Mouse (Mus musculus) frontal cortex, postnatal 14 days (tissue): ENCODE results near the gene 4930438A08Rik.

Source experiments
- DNase-seq, 2 experiments: peaks; one replicate each; pipeline ENCODE4 v3.0.0; 2022; ENCODE audit warnings: low spot score in 2 of 2

The 4930438A08Rik gene

DNA sequence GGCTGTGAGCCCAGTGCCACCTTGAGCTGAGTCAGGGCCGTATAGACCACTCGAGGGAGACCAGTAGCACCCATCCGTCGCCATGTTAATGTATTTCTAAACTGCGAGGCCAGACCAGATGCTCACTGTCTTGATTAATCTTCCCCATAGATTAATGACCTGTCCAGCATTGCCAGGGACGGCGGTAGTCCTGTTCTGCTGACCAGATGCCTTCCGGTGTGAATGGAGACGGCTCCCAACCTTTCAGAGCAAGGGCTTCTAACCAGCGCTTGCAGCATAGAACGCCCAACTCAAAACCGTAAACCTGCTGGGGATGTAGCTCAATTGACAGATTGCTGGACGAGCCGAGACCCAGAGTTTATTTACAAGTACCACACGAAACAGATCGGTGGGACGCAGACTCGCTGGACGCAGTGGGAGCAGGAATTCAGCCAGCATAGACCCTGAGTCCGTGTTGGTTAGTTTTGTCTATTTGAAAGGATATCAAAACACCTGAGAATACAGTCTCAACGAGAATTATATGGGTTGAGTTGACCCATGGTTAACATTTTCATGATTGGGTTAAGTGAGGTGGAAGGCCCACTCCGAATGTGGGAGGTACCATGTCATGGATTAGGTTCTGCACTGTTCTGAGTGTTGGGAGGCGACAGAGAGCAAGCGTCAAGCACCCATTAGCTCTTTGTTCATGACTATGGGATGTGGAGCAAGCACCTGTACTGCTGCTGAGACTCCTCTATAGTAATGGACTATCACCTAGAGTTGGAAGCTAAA lies 49.2 kb downstream of the 4930438A08Rik start:
- no peak for DNase-seq

GRCm38 (mm10) chr11:58324614-58325229 lies 50.1 kb downstream of the 4930438A08Rik start:
- DNase-seq, result no peak

GRCm38 (mm10) chr11:58326781-58327180 lies 52.2 kb downstream of the 4930438A08Rik start:
- DNase-seq, result no peak

GRCm38 (mm10) chr11:58329906-58330275 lies 55.3 kb downstream of the 4930438A08Rik start:
- DNase-seq, result no peak

DNA sequence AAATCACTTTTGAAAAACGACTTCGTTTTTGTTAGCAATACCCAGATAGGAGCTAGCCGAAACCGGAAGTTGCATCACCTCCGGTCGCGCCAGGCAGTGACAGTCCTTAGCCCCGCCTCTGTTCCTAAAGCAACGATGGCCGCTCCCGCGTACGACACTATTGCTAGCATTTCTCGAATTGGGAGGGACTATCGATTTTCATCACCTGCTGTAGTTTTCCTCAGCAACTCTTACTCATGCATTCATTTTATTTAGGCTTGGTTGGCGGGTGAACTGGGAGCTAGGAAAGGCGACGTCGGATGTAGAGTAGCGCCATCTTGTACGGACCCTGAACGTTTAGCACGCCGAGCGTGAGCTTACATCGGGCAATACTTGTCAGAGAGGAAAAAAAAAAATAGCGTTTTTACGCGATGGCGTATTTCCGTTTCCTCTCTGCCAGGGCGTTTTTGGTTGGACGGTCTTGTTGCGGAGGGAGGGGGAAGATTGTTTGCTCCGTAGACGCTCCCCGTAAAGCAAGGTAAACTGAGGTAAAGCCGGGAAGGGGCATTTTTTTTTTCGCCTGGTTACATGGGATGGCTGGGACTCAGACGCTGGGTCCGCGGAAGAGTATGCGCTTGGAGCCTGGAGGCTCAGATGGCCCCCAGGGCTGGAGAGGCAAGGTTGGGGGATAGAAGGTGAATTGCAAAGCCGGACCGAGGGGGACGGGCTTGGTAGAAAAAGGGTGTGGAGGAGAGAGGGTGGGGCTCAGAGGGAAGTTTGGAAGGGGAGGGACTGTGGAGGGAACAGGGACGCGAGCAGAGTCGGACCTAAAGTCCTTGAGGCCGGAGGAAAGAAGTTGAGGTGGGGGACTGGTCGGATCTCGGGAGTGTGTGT lies 55.9 kb downstream of the 4930438A08Rik start, which contains the start of the genes Zfp672 and Sh3bp5l:
TSS of gene Zfp672 (minus strand) at position 64 of the 873 bp plus-strand sequence.
TSS of gene Sh3bp5l (plus strand) at position 449 of the 873 bp plus-strand sequence.
- DNase-seq, result peak; percentile 84 to 88

DNA sequence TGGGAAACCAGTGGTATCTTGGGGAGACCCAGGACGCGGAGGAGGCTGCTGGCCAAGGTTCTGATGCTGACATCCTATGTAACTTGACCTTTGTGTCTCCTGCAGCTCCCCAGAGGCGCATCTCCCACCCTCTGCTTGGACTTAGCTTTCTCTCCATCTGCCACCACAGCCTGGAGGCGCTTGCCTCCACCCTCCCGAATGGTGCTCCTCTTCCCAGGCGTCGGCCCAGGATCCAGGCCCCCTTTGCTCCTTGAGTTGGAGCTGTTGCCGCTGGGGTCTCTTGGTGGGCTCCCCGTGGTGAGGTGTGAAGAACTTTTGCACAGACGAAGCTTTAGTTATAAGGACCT lies 56.5 kb downstream of the 4930438A08Rik start:
- DNase-seq, result no peak

DNA sequence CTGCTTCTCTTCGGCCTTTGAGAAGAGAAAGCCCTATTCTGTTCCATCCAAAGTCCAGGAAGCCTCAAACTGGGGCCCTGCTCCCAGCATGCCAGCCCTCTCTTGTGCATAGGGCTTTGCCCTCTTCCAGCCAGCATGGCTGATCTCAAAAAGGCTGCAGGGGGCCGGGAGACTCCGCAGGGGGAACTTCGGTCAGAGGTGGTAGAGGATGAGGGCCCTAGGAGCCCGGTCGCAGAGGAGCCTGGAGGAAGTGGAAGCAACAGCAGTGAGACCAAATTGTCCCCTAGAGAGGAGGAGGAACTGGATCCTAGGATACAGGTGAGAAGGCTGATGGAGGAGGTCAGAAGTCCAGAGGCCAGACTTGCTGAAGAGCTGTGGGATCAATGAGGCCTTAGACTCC lies 56.9 kb downstream of the 4930438A08Rik start:
- DNase-seq, result no peak

GRCm38 (mm10) chr11:58334746-58335145 lies 60.1 kb downstream of the 4930438A08Rik start:
- no peak for DNase-seq
